Mouse (Mus musculus): ENCODE measurements around the gene Tlr2. TPM values are rescaled to one million over a fixed set of nuclear protein-coding genes. Genes with fewer than 3 reads are reported as not detected.

Gene Tlr2
- polyA plus RNA-seq, 1 experiment from 2014 or later, result 3.7 TPM

DNA sequence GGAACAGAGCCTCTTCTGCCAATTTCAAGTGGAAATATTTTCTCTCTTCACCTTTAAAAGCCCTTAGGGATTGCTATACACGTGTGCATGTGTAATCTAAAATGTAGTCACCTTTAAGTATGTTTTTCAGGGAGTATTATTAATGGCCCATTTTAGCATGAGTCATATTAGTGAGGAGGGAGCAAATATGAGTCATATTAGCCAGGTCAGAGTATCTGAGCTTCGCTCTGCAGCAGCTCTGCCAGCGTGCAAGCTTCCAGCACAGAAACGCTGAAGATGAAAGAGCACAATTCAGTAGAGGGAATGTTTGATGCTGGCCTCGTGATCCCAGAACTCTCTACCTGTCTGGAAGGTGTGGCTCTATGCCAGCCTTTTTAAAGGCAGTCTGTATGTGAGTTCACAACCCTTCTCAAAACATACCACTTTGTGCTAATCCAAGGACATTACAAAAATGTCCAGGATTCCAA is 13.4 kb downstream of the Tlr2 start:
- 56% methylated on average over 5 of the region's 5 CpGs for WGBS
- Histone ChIP-seq H3K9me3 (no peaks in the 10 kb centered on the region), H3K4me3 (replicated peaks) (no peak overlapping the region), H3K9ac (replicated peaks) (no peak overlapping the region), H3K4me2 (no peak overlapping the region), H3K4me1 (replicated peaks) (no peaks in the 10 kb centered on the region), H3K27ac (no peak overlapping the region), H3K36me3 (no peaks in the 10 kb centered on the region), H3K27me3 (no peaks in the 10 kb centered on the region)
- ATAC-seq (ENCODE audit: insufficient number of reproducible peaks, insufficient read depth, low FRiP score, low TSS enrichment, low read depth), result no peak

DNA sequence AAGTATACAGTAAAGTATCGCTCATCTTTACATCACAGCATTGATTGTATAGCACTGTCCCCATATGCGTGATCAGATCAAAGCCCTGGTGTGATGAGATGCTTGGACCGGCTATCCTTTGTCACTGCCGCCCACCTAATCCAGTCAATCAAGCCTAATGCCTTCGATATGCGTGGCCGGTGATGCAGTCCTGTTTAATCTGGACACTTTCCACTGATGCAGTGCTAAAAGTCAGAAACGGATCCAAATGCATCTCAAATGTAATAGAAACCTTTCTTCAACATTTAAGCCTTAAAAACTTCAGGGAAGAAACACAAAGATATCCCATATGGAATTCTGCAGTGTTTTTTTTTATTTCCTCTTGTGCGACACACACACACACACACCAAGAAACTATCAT is 13.9 kb downstream of the Tlr2 start:
- Histone ChIP-seq H3K27ac (peak overlapping the region; percentile 50; the same call in 1 of the 2 replicates), H3K9ac (replicated peaks) (no peak overlapping the region), H3K27me3 (no peaks in the 10 kb centered on the region), H3K4me3 (replicated peaks) (no peak overlapping the region), H3K9me3 (no peaks in the 10 kb centered on the region), H3K4me2 (no peak overlapping the region), H3K36me3 (no peaks in the 10 kb centered on the region), H3K4me1 (replicated peaks) (no peaks in the 10 kb centered on the region)
- 87% methylated on average over 9 of the region's 9 CpGs for WGBS
- ATAC-seq (ENCODE audit: insufficient number of reproducible peaks, insufficient read depth, low FRiP score, low TSS enrichment, low read depth), result no peak

DNA sequence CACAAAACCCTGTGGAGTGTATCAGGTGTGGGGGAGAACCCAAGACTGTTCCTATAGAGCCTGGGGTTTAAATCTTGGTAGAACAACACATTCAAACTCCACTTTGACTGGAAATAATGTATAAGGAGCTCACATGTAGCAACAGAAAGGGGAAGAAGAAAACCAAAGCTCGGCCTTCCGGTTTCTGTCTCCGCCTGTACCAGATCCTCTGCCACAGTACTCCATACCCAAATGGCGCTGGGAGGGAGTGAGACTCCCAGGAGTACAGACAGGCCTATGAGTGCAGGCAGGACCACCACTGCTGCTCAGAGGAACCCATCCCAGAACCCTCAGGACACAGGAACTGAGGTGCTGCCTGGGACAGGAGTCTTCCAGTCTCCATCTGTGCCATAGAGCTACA is 17.8 kb downstream of the Tlr2 start:
- Histone ChIP-seq H3K9ac (replicated peaks) (no peak overlapping the region), H3K27me3 (no peaks in the 10 kb centered on the region), H3K4me2 (no peak overlapping the region), H3K4me1 (replicated peaks) (no peaks in the 10 kb centered on the region), H3K4me3 (replicated peaks) (no peak overlapping the region), H3K9me3 (no peaks in the 10 kb centered on the region), H3K36me3 (no peaks in the 10 kb centered on the region), H3K27ac (no peak overlapping the region)
- no peak for ATAC-seq (ENCODE audit: insufficient number of reproducible peaks, insufficient read depth, low FRiP score, low TSS enrichment, low read depth)
- 88% methylated on average over 4 of the region's 4 CpGs for WGBS

DNA sequence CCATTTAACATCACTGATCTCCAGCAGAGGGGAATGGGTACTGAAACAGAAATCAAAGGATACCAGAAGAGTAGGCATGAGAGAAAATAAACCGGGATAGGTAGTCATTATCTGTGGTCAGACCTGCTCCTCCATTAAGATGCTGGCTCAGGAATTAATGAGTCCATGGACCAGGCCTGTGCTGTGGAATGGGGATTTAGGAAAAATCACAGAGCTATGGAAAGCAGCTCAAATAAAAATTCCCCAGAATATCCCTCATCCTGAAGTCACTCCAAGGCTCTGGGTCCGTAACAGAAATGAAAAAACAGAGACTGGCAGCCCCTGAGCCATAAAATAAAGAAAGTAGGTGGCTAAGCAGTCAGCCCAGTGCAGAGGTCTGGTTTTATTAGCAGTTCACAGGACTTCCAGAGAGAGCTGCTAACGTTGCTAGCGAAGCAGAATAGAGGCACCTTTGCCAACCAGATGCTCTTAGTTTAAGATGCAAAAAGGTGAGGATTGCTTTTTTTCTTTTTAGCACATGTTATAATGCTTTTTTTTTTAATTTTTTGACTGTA is 25.1 kb downstream of the Tlr2 start:
- H3K9me3 ChIP-seq, result no peaks in the 10 kb centered on the region
- H3K4me2 ChIP-seq, result no peak overlapping the region
- H3K4me1 ChIP-seq (replicated peaks), result peaks cover 42% of the 10 kb centered on the region
- peak overlapping the region; percentile 51 for H3K27ac ChIP-seq
- no peaks in the 10 kb centered on the region for H3K27me3 ChIP-seq
- 26% methylated on average over 4 of the region's 4 CpGs for WGBS
- H3K36me3 ChIP-seq, result no peaks in the 10 kb centered on the region
- ATAC-seq (ENCODE audit: insufficient number of reproducible peaks, insufficient read depth, low FRiP score, low TSS enrichment, low read depth), result no peak
- H3K9ac ChIP-seq (replicated peaks), result no peak overlapping the region
- no peak overlapping the region for H3K4me3 ChIP-seq (replicated peaks)

DNA sequence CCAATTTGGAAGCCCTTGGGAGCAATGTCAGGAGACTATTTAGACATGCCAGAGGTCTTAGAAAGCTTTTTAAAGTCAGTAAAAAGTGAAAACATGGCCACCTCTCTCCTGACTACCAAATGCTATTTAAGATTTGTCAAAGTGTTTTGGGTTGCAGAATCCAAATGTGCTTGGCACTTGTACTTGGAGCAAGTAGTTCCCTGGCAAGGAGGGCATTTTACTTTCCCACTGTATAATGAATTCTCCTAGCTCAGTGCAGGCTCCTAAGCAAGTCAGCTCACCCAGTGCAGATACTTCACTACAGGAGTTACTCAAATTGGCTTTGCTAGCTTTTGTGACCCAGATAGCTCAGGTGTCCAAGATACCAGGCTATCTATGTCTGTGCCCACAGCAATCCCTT is 28.7 kb downstream of the Tlr2 start:
- Histone ChIP-seq H3K27ac (no peak overlapping the region), H3K36me3 (no peaks in the 10 kb centered on the region), H3K27me3 (no peaks in the 10 kb centered on the region), H3K4me2 (no peak overlapping the region), H3K4me3 (replicated peaks) (no peak overlapping the region), H3K9me3 (no peaks in the 10 kb centered on the region), H3K9ac (replicated peaks) (no peak overlapping the region), H3K4me1 (replicated peaks) (peaks cover 39% of the 10 kb centered on the region)
- no peak for ATAC-seq (ENCODE audit: insufficient number of reproducible peaks, insufficient read depth, low FRiP score, low TSS enrichment, low read depth)

DNA sequence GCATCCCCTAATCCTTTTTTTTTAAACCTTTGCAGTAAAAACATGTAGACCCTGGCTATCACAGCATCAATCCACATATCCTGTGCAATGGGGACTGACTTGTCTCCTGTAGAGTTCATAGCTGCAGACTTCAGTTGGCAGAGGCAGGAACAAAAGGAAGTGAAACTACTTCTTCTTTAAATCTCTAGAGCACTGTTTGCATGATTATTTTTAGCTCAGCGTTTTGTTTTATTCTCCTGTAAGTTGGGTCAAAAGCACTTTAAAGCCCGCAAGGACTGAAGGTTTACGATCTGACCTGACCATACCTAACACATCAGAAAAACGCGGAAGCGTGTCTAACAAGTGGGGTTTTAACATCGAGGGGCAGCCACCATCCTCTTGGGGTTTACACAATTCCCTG is 29.6 kb downstream of the Tlr2 start:
- Histone ChIP-seq H3K9me3 (no peaks in the 10 kb centered on the region), H3K4me3 (replicated peaks) (no peak overlapping the region), H3K27me3 (no peaks in the 10 kb centered on the region), H3K27ac (0 out of 2 replicates have a peak overlapping the region, but pooled peaks have one; percentile 4), H3K4me1 (replicated peaks) (peaks cover 30% of the 10 kb centered on the region), H3K4me2 (no peak overlapping the region; the same call in 1 of the 2 replicates), H3K36me3 (no peaks in the 10 kb centered on the region), H3K9ac (replicated peaks) (no peak overlapping the region)
- 32% methylated on average over 7 of the region's 7 CpGs for WGBS
- no peak for ATAC-seq (ENCODE audit: insufficient number of reproducible peaks, insufficient read depth, low FRiP score, low TSS enrichment, low read depth)

DNA sequence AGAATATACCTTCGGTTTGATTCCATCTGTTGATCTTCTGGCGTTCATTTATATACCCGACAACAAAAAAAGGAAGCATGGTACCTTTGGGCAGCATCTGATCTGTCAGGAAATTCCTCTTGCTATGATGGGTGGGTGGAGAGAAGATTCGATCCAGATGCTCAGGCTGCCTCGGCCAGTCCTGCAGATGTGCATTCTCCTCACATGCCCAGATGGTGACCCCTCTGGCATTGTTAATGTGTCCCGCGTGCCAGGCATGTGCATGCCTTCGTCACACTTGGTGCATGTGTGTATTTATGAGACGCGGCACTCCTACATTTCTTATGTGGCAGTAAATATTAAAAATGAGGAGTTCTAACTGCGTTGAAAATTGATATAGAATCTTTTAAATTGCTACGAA is 33.1 kb downstream of the Tlr2 start:
- no peak for ATAC-seq (ENCODE audit: insufficient number of reproducible peaks, insufficient read depth, low FRiP score, low TSS enrichment, low read depth)
- no peak overlapping the region for H3K4me2 ChIP-seq
- H3K36me3 ChIP-seq, result no peaks in the 10 kb centered on the region
- no peak overlapping the region for H3K4me3 ChIP-seq (replicated peaks)
- H3K9me3 ChIP-seq, result no peaks in the 10 kb centered on the region
- no peak overlapping the region for H3K27ac ChIP-seq
- no peaks in the 10 kb centered on the region for H3K27me3 ChIP-seq
- H3K4me1 ChIP-seq (replicated peaks), result peaks cover 20% of the 10 kb centered on the region
- no peak overlapping the region for H3K9ac ChIP-seq (replicated peaks)
- WGBS, result 49% methylated on average over 12 of the region's 12 CpGs

DNA sequence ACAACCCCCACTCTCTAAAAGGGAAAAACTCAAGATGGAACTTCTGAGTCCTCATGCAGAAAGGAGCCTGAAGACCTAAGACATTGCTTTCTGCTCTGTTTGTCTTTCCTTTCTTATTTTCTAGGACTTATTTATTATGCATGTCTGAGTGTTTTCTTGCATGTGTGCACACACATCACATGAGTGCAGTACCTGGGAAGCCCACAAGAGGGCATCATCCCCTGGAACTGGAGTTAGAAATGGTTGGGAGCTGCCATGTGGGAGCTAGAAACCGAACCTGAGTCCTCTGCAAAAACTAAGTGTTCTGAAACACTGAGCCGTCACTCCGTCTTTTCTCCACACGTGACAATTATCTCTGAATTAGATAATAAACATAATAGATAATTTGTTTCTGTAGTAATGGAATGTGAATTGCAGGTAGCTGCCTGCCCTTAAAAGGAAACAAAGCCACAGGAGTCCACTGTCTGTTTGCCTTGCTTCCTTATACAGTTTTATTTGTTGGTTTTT is 39.9 kb downstream of the Tlr2 start:
- no peak overlapping the region for H3K4me2 ChIP-seq
- no peaks in the 10 kb centered on the region for H3K27me3 ChIP-seq
- no peak overlapping the region for H3K9ac ChIP-seq (replicated peaks)
- H3K36me3 ChIP-seq, result no peaks in the 10 kb centered on the region
- peaks cover 7% of the 10 kb centered on the region; the same call in 1 of the 2 replicates for H3K9me3 ChIP-seq
- H3K4me3 ChIP-seq (replicated peaks), result no peak overlapping the region
- no peak for ATAC-seq (ENCODE audit: insufficient number of reproducible peaks, insufficient read depth, low FRiP score, low TSS enrichment, low read depth)
- no peaks in the 10 kb centered on the region for H3K4me1 ChIP-seq (replicated peaks)
- H3K27ac ChIP-seq, result no peak overlapping the region
- 92% methylated on average over 4 of the region's 4 CpGs for WGBS

DNA sequence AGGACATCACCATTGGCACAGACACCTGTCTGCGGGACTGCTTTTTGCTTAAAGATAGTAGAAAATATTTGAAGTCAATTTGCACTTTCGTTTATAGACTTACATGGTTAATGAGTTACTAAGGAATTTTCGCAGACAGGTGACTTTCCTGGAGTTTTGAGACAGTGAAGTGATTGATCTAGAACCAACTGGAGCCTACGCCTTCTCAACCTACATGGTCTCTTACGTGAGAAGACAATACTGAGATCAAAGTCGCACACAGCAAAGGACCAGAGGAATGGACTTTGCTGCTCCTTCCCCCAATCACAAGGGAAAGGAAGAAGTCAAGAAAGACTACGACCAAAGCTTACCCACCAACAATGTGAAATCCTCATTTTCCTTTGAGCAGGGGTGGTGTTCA is 42.1 kb downstream of the Tlr2 start:
- no peak overlapping the region for H3K9ac ChIP-seq (replicated peaks)
- 91% methylated on average over 7 of the region's 7 CpGs for WGBS
- no peaks in the 10 kb centered on the region for H3K36me3 ChIP-seq
- no peak for ATAC-seq (ENCODE audit: insufficient number of reproducible peaks, insufficient read depth, low FRiP score, low TSS enrichment, low read depth)
- no peaks in the 10 kb centered on the region for H3K4me1 ChIP-seq (replicated peaks)
- H3K4me3 ChIP-seq (replicated peaks), result no peak overlapping the region
- peaks cover 7% of the 10 kb centered on the region; the same call in 1 of the 2 replicates for H3K9me3 ChIP-seq
- H3K27me3 ChIP-seq, result no peaks in the 10 kb centered on the region
- no peak overlapping the region for H3K27ac ChIP-seq
- H3K4me2 ChIP-seq, result no peak overlapping the region

DNA sequence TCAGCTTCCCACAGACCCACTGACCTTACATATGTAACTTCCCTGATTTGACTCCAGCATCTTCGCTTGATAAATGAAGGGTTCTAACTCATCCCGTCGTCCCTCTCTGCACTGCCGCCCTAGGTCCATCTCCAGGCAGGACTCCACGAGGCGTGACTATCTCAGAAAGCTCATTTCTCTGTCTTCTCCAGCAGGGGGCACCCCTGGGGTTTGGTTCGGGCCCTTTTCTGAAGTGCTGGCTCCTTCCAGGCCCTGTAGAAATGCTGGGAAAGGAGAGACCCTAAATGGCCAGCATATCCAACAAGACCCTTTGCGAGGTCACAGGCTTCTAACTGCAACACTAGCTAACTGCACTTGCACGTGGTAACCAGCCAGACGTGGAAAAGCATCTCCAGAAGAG is 43.7 kb downstream of the Tlr2 start:
- H3K27ac ChIP-seq, result no peak overlapping the region
- peaks cover 7% of the 10 kb centered on the region; the same call in 1 of the 2 replicates for H3K9me3 ChIP-seq
- 5% methylated on average over 10 of the region's 10 CpGs for WGBS
- H3K4me1 ChIP-seq (replicated peaks), result no peaks in the 10 kb centered on the region
- H3K36me3 ChIP-seq, result no peaks in the 10 kb centered on the region
- peak overlapping the region; percentile 17 for H3K4me2 ChIP-seq
- no peak overlapping the region for H3K9ac ChIP-seq (replicated peaks)
- no peak overlapping the region for H3K4me3 ChIP-seq (replicated peaks)
- H3K27me3 ChIP-seq, result no peaks in the 10 kb centered on the region
- ATAC-seq (ENCODE audit: insufficient number of reproducible peaks, insufficient read depth, low FRiP score, low TSS enrichment, low read depth), result 0 out of 2 replicates have a peak, but pooled peaks have one; percentile 37

DNA sequence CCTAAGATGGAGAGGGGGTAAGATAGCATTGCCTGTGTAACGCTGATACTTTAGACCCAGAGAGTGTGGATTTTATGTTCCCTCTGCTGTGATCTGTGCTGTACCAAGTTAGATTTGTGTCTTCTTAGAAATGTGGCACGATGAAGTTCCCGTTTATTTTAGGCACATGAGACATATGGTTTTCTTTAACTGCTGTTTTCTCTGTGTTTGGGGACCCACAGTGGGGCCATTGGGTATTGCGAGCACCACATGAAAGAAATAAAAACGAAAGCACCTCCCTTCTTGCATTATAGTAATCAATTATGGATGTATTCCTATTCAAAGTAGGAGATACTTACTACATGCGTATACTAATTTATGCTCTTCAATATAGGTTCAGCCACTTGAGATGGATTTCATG is 44.5 kb downstream of the Tlr2 start:
- Histone ChIP-seq H3K27me3 (no peaks in the 10 kb centered on the region), H3K36me3 (no peaks in the 10 kb centered on the region), H3K9me3 (peaks cover 6% of the 10 kb centered on the region; the same call in 1 of the 2 replicates), H3K4me1 (replicated peaks) (no peaks in the 10 kb centered on the region), H3K4me2 (no peak overlapping the region), H3K27ac (no peak overlapping the region), H3K4me3 (replicated peaks) (no peak overlapping the region), H3K9ac (replicated peaks) (no peak overlapping the region)
- ATAC-seq (ENCODE audit: insufficient number of reproducible peaks, insufficient read depth, low FRiP score, low TSS enrichment, low read depth), result no peak
- 47% methylated on average over 6 of the region's 6 CpGs for WGBS

DNA sequence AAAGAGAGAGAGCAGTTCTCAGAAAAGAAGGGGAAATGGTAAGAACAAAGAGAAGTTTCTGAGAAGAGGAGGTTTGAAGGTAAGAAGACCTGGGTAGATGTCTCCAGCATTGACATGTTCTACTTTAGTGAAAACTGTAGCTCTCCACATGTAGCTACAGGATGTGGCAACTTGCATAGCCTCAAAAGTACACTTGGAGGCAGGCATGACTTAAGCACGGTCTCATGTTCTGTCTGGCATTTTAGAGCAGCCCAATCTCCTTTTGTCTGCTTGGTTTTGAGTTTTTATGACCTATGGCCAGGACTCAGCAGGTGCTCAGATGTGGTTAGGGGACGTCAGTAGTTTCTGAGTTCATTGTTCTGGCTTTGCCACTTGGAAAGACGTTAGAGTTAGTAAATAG is 50.1 kb downstream of the Tlr2 start:
- H3K9ac ChIP-seq (replicated peaks), result no peak overlapping the region
- H3K9me3 ChIP-seq, result no peaks in the 10 kb centered on the region
- no peak for ATAC-seq (ENCODE audit: insufficient number of reproducible peaks, insufficient read depth, low FRiP score, low TSS enrichment, low read depth)
- H3K27me3 ChIP-seq, result peaks cover 13% of the 10 kb centered on the region
- no peak overlapping the region for H3K4me3 ChIP-seq (replicated peaks)
- WGBS, result 64% methylated on average over 3 of the region's 3 CpGs
- H3K4me2 ChIP-seq, result no peak overlapping the region
- no peak overlapping the region for H3K27ac ChIP-seq
- peaks cover 11% of the 10 kb centered on the region; the same call in 1 of the 2 replicates for H3K4me1 ChIP-seq (replicated peaks)
- no peaks in the 10 kb centered on the region for H3K36me3 ChIP-seq
